9 mouse cellular contexts compared by ENCODE assay signal in the genomic region with DNA sequence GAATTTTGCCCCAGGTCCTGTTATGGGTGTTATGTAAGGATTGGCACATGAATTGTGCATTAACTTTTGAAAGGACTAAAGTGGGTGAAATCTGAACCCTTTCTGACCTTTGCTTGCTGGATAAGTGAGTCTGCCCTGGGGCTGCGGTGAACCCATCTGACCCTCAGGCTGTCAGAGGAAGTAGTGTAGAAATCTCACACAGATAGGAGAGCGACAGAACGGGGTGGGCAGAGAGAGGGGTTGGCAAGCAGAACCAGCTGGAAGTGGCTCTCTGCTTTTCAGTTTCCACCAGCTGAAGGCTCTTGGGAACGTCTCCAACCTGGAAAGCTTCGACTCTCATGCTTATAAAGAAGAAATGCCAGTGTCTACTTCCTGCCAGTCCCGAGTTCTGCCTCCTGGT. TPM values are rescaled to one million over a fixed set of nuclear protein-coding genes. Genes with fewer than 3 reads are reported as not detected.
A peak's percentile ranks its signal among the peaks of the same experiment; 100 is the strongest.
DNase-seq lines count a peak whose midpoint lies in the region; ATAC-seq and TF ChIP-seq lines count a peak whose summit lies in the region.
"Had no signal": no experiment of that assay in that cellular context is flagged by ENCODE, and none has a peak within 500 bp of the region (broad histone marks: within the 10 kb centered on the region; RNA-seq: fewer than 3 reads in every experiment).

No protein-coding gene starts in this region.

- ATAC-seq in forebrain, embryonic 16.5 days: peak; percentile 68
- ATAC-seq in forebrain, embryonic 13.5 days: no peak; the same call in 1 of the 2 replicates
- no peak for ATAC-seq in lung, embryonic 14.5 days (ENCODE audit: insufficient read depth)
- ATAC-seq: midbrain, embryonic 13.5 days had no signal

- no peak for TF ChIP-seq CTCF in lung, embryonic 14.5 days (IDR thresholded peaks at IDR 0.05; ENCODE audit: low read depth)
- no peak for TF ChIP-seq CTCF in lung, adult 2 months (IDR thresholded peaks at IDR 0.05; ENCODE audit: insufficient read depth, low read length)

- H3K27ac ChIP-seq in forebrain, embryonic 16.5 days (ENCODE audit: low read length): no peak overlapping the region
- no peak overlapping the region for H3K27ac ChIP-seq in forebrain, embryonic 13.5 days
- no peak overlapping the region for H3K27ac ChIP-seq in lung, embryonic 14.5 days (ENCODE audit: low read depth)
- H3K27ac ChIP-seq: midbrain, embryonic 13.5 days had no signal

- no peaks in the 10 kb centered on the region for H3K36me3 ChIP-seq in forebrain, embryonic 16.5 days (ENCODE audit: control insufficient read depth, insufficient read depth)
- no peaks in the 10 kb centered on the region for H3K36me3 ChIP-seq in forebrain, embryonic 13.5 days (ENCODE audit: poor library complexity, severe bottlenecking)
- H3K36me3 ChIP-seq in lung, embryonic 14.5 days (ENCODE audit: insufficient read depth): no peaks in the 10 kb centered on the region
- H3K36me3 ChIP-seq: midbrain, embryonic 13.5 days had no signal

- H3K9me3 ChIP-seq in forebrain, embryonic 16.5 days (ENCODE audit: control insufficient read depth, low read length): no peaks in the 10 kb centered on the region
- H3K9me3 ChIP-seq in forebrain, embryonic 13.5 days (replicated peaks): no peaks in the 10 kb centered on the region
- H3K9me3 ChIP-seq in lung, embryonic 14.5 days (ENCODE audit: low read depth, low read length): no peaks in the 10 kb centered on the region
- H3K9me3 ChIP-seq: midbrain, embryonic 13.5 days had no signal

- no peak overlapping the region for H3K9ac ChIP-seq in forebrain, embryonic 16.5 days (replicated peaks; ENCODE audit: low read depth, low read length)
- H3K9ac ChIP-seq in forebrain, embryonic 13.5 days: no peak overlapping the region
- no peak overlapping the region for H3K9ac ChIP-seq in lung, embryonic 14.5 days
- H3K9ac ChIP-seq: midbrain, embryonic 13.5 days had no signal

- H3K4me1 ChIP-seq in forebrain, embryonic 16.5 days (replicated peaks; ENCODE audit: control insufficient read depth, insufficient read depth, low read length): peaks cover 11% of the 10 kb centered on the region
- 0 out of 2 replicates have a peak, but pooled peaks cover 3% of the 10 kb centered on the region for H3K4me1 ChIP-seq in forebrain, embryonic 13.5 days
- no peaks in the 10 kb centered on the region for H3K4me1 ChIP-seq in lung, embryonic 14.5 days (ENCODE audit: insufficient read depth)
- H3K4me1 ChIP-seq in lung, adult 2 months (ENCODE audit: control insufficient read depth, insufficient read depth, low read length): no peaks in the 10 kb centered on the region
- H3K4me1 ChIP-seq: midbrain, embryonic 13.5 days had no signal

- 40% methylated on average over 6 of the region's 6 CpGs for WGBS in forebrain, embryonic 16.5 days
- 78% methylated on average over 6 of the region's 6 CpGs for WGBS in forebrain, embryonic 13.5 days
- WGBS in lung, embryonic 14.5 days: 12% methylated on average over 6 of the region's 6 CpGs
- WGBS in lung, adult 2 months: 8% methylated on average over 6 of the region's 6 CpGs

- DNase-seq in lung, embryonic 14.5 days: peak; percentile 14
- DNase-seq in lung, adult 2 months: no peak
- DNase-seq in layer of hippocampus, adult 9-11 months: peak; percentile 73
- DNase-seq in right cerebral cortex, postnatal 36 days (ENCODE audit: low spot score in 2 of 2): peak; percentile 17 to 31
- no peak for DNase-seq in thymus, postnatal 10 days (ENCODE audit: low spot score in 2 of 2)
- no peak for DNase-seq in spleen, adult 18-20 months

- no peaks in the 10 kb centered on the region for H3K27me3 ChIP-seq in forebrain, embryonic 16.5 days (replicated peaks; ENCODE audit: control insufficient read depth, insufficient read depth, low read length)
- 0 out of 2 replicates have a peak, but pooled peaks cover 3% of the 10 kb centered on the region for H3K27me3 ChIP-seq in forebrain, embryonic 13.5 days
- no peaks in the 10 kb centered on the region for H3K27me3 ChIP-seq in lung, embryonic 14.5 days (ENCODE audit: insufficient read depth, low read length)

- TF ChIP-seq POLR2A in lung, adult 2 months (IDR thresholded peaks at IDR 0.05; ENCODE audit: borderline replicate concordance, extremely low read depth, low read depth, low read length): no peak

- H3K4me3 ChIP-seq in forebrain, embryonic 16.5 days (replicated peaks; ENCODE audit: low read length): no peak overlapping the region
- H3K4me3 ChIP-seq in forebrain, embryonic 13.5 days: no peak overlapping the region
- no peak overlapping the region for H3K4me3 ChIP-seq in lung, embryonic 14.5 days (ENCODE audit: low read depth, low read length)
- no peak overlapping the region for H3K4me3 ChIP-seq in lung, adult 2 months (replicated peaks; ENCODE audit: extremely low read depth, low read depth, low read length)
- H3K4me3 ChIP-seq: midbrain, embryonic 13.5 days had no signal

- no peak overlapping the region for H3K4me2 ChIP-seq in forebrain, embryonic 16.5 days (ENCODE audit: low read length)
- H3K4me2 ChIP-seq in forebrain, embryonic 13.5 days: no peak overlapping the region
- no peak overlapping the region for H3K4me2 ChIP-seq in lung, embryonic 14.5 days
- H3K4me2 ChIP-seq: midbrain, embryonic 13.5 days had no signal

RNA-seq across cellular contexts. Expression of gene Il9, which starts 4.8 kb away (rescaled TPM):
- polyA plus RNA-seq in forebrain, embryonic 16.5 days (2015; fragmentation: Nextera tagmentation; extraction: Ambion mirVana): not detected in 2 replicates
- polyA plus RNA-seq in forebrain, embryonic 13.5 days (2015; fragmentation: Nextera tagmentation; extraction: Ambion mirVana): not detected in 2 replicates
- not detected in 2 replicates for polyA plus RNA-seq in lung, embryonic 14.5 days (2014; fragmentation: Nextera tagmentation; extraction: Ambion mirVana)
- not detected in 2 replicates for polyA plus RNA-seq in lung, adult 2 months (2012; rRNA removed)
- polyA plus RNA-seq: midbrain, embryonic 13.5 days had no signal

RNA-seq across cellular contexts. Expression of gene Slc25a48, which starts 39.1 kb away (rescaled TPM):
- not detected in 2 replicates for polyA plus RNA-seq in forebrain, embryonic 16.5 days (2015; fragmentation: Nextera tagmentation; extraction: Ambion mirVana)
- not detected in 2 replicates for polyA plus RNA-seq in forebrain, embryonic 13.5 days (2015; fragmentation: Nextera tagmentation; extraction: Ambion mirVana)
- polyA plus RNA-seq in lung, embryonic 14.5 days (2014; fragmentation: Nextera tagmentation; extraction: Ambion mirVana): 0.19 and 0.22 TPM in 2 replicates
- polyA plus RNA-seq in lung, adult 2 months (2012; rRNA removed): 0.24 and 0.51 TPM in 2 replicates
- polyA plus RNA-seq: midbrain, embryonic 13.5 days had no signal

RNA-seq across cellular contexts. Expression of gene Fbxl21, which starts 45.0 kb away (rescaled TPM):
- polyA plus RNA-seq in forebrain, embryonic 16.5 days (2015; fragmentation: Nextera tagmentation; extraction: Ambion mirVana): 1.8 and 2.9 TPM in 2 replicates
- polyA plus RNA-seq in forebrain, embryonic 13.5 days (2015; fragmentation: Nextera tagmentation; extraction: Ambion mirVana): 1.8 and 1.9 TPM in 2 replicates
- 1.7 and 2.2 TPM in 2 replicates for polyA plus RNA-seq in lung, embryonic 14.5 days (2014; fragmentation: Nextera tagmentation; extraction: Ambion mirVana)
- 1.2 and 1.3 TPM in 2 replicates for polyA plus RNA-seq in lung, adult 2 months (2012; rRNA removed)

RNA-seq across cellular contexts. Expression of gene Gm3045, which starts 50.9 kb away (rescaled TPM):
- polyA plus RNA-seq in forebrain, embryonic 16.5 days (2015; fragmentation: Nextera tagmentation; extraction: Ambion mirVana): not detected in 2 replicates
- not detected in 2 replicates for polyA plus RNA-seq in forebrain, embryonic 13.5 days (2015; fragmentation: Nextera tagmentation; extraction: Ambion mirVana)
- not detected in 2 replicates for polyA plus RNA-seq in lung, embryonic 14.5 days (2014; fragmentation: Nextera tagmentation; extraction: Ambion mirVana)
- 0.06 TPM in 1 of 2 replicates, not detected in the other for polyA plus RNA-seq in lung, adult 2 months (2012; rRNA removed)
- polyA plus RNA-seq: midbrain, embryonic 13.5 days had no signal

Comparison
In these comparisons a context has a peak if more than half of its experiments do, and no peak if none do; other contexts are left out.
1. DNase-seq: peak in lung, embryonic 14.5 days (single experiment), layer of hippocampus, adult 9-11 months (single experiment) and right cerebral cortex, postnatal 36 days (2 of 2); none in lung, adult 2 months (single experiment), thymus, postnatal 10 days (0 of 2) and spleen, adult 18-20 months (0 of 2).